Mouse (Mus musculus) embryonic facial prominence, embryonic 11.5 days (tissue): ENCODE results near the gene Stip1. TPM values are rescaled to one million over a fixed set of nuclear protein-coding genes. Genes with fewer than 3 reads are reported as not detected.
"Not testable (repeated sequence)": the region's sequence is repeated elsewhere in the genome, so short reads cannot be mapped to it uniquely, and the experiment has no call there.

ENCODE experiments used
- ATAC-seq: fragments of 200-750 bp; cut with Nextera tagmentation; replicated peaks from 2 replicates; pipeline ENCODE4 v1.8.0; 2017; ENCODE audit warnings: low read depth; ENCODE audit not compliant: insufficient number of reproducible peaks, low FRiP score, low TSS enrichment
- DNase-seq: peaks from one replicate; pipeline ENCODE4 v3.0.0-alpha.2; 2015; ENCODE audit warnings: low spot score
- H3K27ac ChIP-seq: fragments of 300-500 bp; sonication (generic); replicated peaks from 2 replicates; pipeline ENCODE4 v1.5.1; 2014; ENCODE audit warnings: mild to moderate bottlenecking, low read depth, low read length, control low read depth
- H3K27me3 ChIP-seq: fragments of 300-500 bp; sonication (generic); 2 replicates; pipeline ENCODE4 v1.6.1; 2014; ENCODE audit warnings: mild to moderate bottlenecking, low read length, moderate library complexity, mixed read lengths; ENCODE audit not compliant: control insufficient read depth, insufficient read depth
- H3K36me3 ChIP-seq: fragments of 300-500 bp; sonication (generic); replicated peaks from 2 replicates; pipeline ENCODE4 v1.6.1; 2014; ENCODE audit warnings: low read depth, mild to moderate bottlenecking, low read length, moderate library complexity, mixed read lengths; ENCODE audit not compliant: control insufficient read depth, insufficient read depth
- H3K4me1 ChIP-seq: fragments of 300-500 bp; sonication (generic); 2 replicates; pipeline ENCODE4 v1.6.1; 2014; ENCODE audit warnings: low read length, mixed read lengths; ENCODE audit not compliant: control insufficient read depth, insufficient read depth
- H3K4me2 ChIP-seq: fragments of 300-500 bp; sonication (generic); 2 replicates; pipeline ENCODE4 v1.6.1; 2014; ENCODE audit warnings: low read depth, mild to moderate bottlenecking, control low read depth, low read length, moderate library complexity
- H3K4me3 ChIP-seq: fragments of 300-500 bp; sonication (generic); 2 replicates; pipeline ENCODE4 v1.5.1; 2014; ENCODE audit warnings: low read depth, low read length, control low read depth
- H3K9ac ChIP-seq: fragments of 300-500 bp; sonication (generic); replicated peaks from 2 replicates; pipeline ENCODE4 v1.6.1; 2014; ENCODE audit warnings: mild to moderate bottlenecking, control low read depth, low read length
- H3K9me3 ChIP-seq: fragments of 300-500 bp; sonication (generic); replicated peaks from 2 replicates; pipeline ENCODE4 v1.6.1; 2016; ENCODE audit warnings: mild to moderate bottlenecking, low read length, inconsistent platforms, mixed read lengths; ENCODE audit not compliant: control insufficient read depth
- WGBS: fragments of 180-500 bp; shearing (Covaris S2); extraction: QIAGEN DNeasy Blood & Tissue Kit; methylation state at CpG from one replicate; pipeline ENCODE4 v1.1.7; 2014; 5-methylcytosine and 5-hydroxymethylcytosine counted together
- polyA plus RNA-seq: library from polyadenylated mRNA; unstranded; fragments of >200 nt; fragmentation: Nextera tagmentation; extraction: Ambion mirVana; gene quantifications from 2 replicates; pipeline ENCODE4 v1.2.1, GENCODE M21; 2014

The Stip1 gene
- polyA plus RNA-seq, 1 experiment from 2014 or later = 400 TPM

DNA sequence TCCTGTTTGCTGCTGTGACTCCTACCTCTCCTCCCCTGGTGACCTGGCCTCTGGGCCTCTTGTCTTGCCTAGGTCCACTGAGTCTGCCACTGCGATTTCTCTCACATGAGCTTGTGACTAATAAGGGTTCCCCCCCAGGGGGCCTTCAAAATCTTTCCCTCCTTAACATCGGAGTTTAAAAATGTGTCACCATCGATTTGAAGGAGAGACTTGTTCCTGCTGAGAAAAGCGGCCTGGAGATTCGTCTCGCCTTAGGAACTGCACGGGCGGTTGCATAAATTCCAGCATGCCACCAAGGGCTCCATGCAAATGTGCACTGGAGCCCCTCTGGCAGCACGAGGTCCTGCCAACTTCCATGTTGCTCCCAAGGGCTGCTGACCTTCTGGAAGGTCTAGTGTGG lies 37.9 kb upstream of the Stip1 start:
- 69% methylated on average over 9 of the region's 9 CpGs for WGBS
- Histone ChIP-seq H3K4me1 (no peaks in the 10 kb centered on the region), H3K4me2 (no peak overlapping the region), H3K27ac (no peak overlapping the region), H3K36me3 (no peaks in the 10 kb centered on the region), H3K9ac (no peak overlapping the region), H3K9me3 (no peaks in the 10 kb centered on the region), H3K27me3 (no peaks in the 10 kb centered on the region), H3K4me3 (no peak overlapping the region)
- no peak for ATAC-seq
- no peak for DNase-seq

DNA sequence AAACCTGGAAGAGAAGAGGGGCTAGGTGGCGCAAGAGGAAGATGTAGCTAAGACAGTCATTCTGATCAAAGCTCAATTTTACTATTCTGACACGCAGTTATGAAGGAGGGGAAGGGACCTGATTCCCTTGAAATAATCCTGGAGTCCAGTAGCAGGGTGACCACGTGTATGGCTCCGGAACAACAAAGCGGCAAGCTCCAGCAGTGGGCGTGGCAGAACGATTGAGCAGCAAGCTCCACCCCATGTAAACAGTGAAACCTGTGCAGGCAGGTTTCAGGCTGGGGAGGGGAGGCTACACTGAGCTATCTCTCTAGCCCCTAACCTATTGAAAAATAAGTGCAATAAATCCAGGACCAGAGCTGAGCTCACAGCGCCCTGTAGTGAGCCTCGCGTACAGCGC lies 35.6 kb upstream of the Stip1 start:
- H3K4me1 ChIP-seq, H3K4me2 ChIP-seq, H3K27me3 ChIP-seq, DNase-seq, H3K9me3 ChIP-seq, H3K4me3 ChIP-seq, H3K9ac ChIP-seq, H3K27ac ChIP-seq, H3K36me3 ChIP-seq, ATAC-seq: not testable (repeated sequence)
- 83% methylated on average over 11 of the region's 11 CpGs for WGBS

DNA sequence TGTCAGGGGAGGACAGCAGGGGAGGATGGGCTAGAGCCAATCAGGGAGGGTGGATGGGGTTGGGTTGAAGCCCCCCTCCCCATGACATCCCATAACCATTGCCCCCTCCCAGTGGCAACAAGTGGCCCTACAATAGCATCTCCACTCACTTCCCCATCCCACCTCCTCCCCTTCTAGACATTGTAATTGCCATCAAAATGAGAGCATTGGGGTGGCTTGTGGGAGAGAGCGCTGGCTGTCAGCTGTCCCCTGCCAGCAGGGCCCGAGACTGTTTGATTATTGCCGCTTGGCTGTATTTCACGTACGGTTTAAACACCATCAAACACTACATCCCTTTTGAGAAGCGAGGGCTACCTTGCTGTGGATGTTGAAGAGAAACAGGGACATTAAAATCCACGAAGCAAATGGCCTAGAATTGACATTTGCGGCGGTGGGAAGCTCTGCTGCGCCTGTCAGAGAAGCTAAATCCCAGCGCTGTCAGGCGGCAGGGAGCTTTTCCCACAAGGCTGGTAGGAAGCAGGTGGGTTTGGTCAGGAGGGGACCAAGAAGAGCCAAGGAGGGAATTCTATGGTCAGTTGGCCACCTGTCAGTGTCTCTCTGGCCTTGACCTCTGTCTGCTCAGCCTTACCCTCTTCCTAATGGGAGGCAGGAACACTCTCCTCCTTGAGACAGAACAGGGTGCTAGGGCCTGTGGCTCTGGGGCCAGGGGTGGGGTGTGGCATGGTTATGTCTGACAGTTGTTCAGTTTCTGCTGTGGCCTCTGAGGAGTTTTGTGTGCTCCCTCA lies 34.4 kb upstream of the Stip1 start:
- ATAC-seq = no peak
- Histone ChIP-seq H3K27ac (no peak overlapping the region), H3K4me2 (no peak overlapping the region), H3K9me3 (no peaks in the 10 kb centered on the region), H3K4me1 (0 out of 2 replicates have a peak, but pooled peaks cover 6% of the 10 kb centered on the region), H3K36me3 (no peaks in the 10 kb centered on the region), H3K9ac (no peak overlapping the region), H3K27me3 (0 out of 2 replicates have a peak, but pooled peaks cover under 1% of the 10 kb centered on the region), H3K4me3 (no peak overlapping the region)
- 54% methylated on average over 12 of the region's 12 CpGs for WGBS
- no peak for DNase-seq

DNA sequence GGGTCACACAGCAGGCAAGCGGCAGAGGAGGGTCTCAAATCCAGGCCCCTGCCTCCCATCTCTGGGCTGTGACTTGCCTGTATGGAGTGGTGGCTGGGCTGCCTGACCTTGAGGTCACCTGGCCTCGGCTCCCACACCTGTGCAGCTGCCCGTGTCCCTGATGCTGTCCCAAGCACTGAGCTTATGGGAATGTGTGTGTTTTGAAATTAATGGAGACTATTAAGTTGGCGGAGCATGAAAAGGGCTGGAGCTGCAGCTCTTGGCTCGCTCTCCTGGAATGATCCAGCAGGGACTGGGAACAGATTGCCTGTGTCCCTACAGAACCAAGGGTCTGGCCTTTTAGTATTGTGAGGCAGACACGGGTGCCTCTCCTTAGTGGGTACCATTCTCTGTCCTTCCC lies 32.5 kb upstream of the Stip1 start:
- Histone ChIP-seq H3K27me3 (peaks cover 2% of the 10 kb centered on the region; the same call in 1 of the 2 replicates), H3K4me2 (no peak overlapping the region), H3K9me3 (no peaks in the 10 kb centered on the region), H3K4me1 (peaks cover 9% of the 10 kb centered on the region; the same call in 1 of the 2 replicates), H3K9ac (no peak overlapping the region), H3K4me3 (no peak overlapping the region), H3K27ac (no peak overlapping the region), H3K36me3 (no peaks in the 10 kb centered on the region)
- no peak for ATAC-seq
- WGBS = 55% methylated on average over 6 of the region's 6 CpGs
- no peak for DNase-seq

DNA sequence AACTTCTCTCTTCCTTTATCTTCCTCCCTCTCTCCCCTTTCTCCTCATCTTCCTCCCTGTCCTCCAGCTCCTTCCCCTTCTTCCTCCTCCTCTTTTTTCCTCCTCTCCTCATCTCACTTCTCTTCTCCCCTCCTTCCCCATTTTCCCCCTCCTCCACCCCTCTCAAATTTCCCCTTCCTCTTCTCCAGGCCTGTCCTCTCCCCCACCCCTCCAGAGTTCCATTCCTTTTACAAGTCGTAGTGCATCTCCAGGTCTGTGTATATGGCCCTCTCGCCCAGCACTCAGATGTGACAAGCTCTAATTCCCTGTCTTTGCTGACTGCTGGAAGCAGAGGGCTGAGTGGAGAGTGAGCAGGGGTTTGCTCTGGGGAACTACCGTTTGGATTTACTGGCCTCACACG lies 31.0 kb upstream of the Stip1 start:
- Histone ChIP-seq H3K4me3 (no peak overlapping the region), H3K27ac (peak overlapping the region; percentile 49; the same call in 1 of the 2 replicates), H3K4me1 (peaks cover 18% of the 10 kb centered on the region), H3K9ac (peak overlapping the region; percentile 39; the same call in 1 of the 2 replicates), H3K36me3 (no peaks in the 10 kb centered on the region), H3K4me2 (peak overlapping the region; percentile 32; the same call in 1 of the 2 replicates), H3K9me3 (no peaks in the 10 kb centered on the region), H3K27me3 (peaks cover 2% of the 10 kb centered on the region; the same call in 1 of the 2 replicates)
- DNase-seq (peak; percentile 49), ATAC-seq (no peak)
- WGBS = 4% methylated on average over 4 of the region's 4 CpGs

DNA sequence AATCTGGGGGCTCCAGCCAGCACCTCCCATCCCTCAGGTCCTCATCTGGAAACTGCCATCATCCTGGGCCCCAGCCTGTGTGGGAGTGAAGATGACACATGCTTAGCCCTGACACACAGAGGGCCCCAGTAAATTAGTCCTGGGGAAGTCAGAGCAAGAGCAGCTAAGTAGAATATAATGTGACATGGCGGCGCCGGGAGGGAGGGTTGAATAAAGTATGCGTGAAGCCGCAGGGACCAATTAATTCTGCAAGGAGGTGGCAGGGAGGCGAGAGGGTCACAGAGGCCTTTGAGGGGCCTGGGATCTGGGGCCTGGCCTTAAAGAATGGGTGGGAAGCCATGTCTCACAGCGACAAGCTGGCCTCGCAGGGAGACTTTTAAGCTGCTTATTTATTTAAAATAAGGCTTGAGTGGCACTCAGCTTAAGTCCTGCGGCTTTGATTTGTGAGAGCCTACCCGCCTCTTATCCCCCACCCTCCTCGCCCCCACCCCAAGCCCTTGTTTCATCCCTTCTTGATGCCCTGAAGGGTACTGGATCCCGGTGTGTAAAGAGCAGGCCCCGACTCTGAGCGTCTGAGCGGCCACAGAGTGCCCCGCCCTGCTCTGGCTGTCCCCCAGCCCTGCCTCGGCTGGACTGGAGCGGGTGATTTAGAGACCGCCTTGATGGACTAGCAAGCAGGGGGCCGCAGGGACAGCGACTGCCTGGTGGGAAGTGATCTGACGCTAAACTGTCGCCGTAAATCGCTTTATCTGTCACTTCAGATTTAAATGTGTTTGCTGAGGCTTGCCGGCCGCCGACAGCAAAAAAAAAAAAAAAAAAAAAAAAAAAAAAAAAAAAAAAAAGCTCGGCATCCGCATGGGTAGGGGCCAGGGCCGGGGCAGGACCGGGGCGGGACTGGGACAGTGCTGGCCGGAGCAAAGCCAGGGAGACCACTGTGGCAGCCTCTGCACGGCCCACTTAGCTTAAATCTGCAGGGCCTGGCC lies 30.3 kb upstream of the Stip1 start:
- peak; percentile 62 for DNase-seq
- H3K27ac ChIP-seq = peak overlapping the region; percentile 49
- H3K4me2 ChIP-seq = peak overlapping the region; percentile 32; the same call in 1 of the 2 replicates
- peak overlapping the region; percentile 39 for H3K9ac ChIP-seq
- peaks cover 2% of the 10 kb centered on the region; the same call in 1 of the 2 replicates for H3K27me3 ChIP-seq
- H3K36me3 ChIP-seq = no peaks in the 10 kb centered on the region
- peak; percentile 68 for ATAC-seq
- H3K9me3 ChIP-seq = no peaks in the 10 kb centered on the region
- peaks cover 18% of the 10 kb centered on the region for H3K4me1 ChIP-seq
- 3% methylated on average over 35 of the region's 35 CpGs for WGBS
- H3K4me3 ChIP-seq = no peak overlapping the region

DNA sequence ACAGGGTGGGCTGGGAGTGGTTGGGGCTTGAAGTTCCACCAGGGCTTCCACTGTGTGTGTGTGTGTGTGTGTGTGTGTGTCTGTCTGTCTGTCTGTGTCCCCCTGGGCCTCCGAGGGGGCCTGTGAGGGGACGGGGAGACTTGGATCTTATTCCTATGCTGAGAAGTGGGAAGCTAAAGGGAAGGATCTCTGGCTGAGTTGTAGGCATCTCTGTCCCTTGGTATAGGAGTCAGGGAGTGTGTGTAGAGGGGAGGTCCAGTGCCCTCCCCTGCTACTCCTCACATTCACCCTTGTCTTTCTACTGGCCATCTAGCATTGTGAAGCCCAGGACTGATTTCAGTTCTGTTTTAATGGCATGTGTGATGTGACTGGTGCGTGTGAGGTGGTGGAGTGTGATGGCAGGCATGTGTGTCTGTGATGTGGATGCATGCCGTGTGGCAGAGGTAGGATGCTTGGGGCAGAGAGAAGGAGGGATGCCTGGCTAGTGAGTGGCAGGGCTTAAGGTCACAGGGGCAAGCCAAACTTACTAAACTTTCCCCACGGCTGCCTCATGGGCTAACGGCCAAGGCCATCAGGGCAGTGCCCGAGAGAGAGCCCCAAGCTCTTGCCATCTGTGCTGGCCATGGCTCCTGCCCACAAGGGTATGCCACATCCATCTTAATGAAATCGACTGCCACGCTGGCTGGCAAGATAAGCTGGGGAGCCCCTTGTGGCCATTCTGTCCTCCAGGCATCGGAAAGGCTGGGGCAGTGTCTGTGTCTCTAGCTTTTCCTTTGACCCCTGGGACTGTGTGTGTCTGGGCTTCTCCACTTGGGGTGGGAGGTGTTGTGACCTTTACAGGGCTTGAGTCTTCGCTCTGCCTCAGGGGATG lies 29.1 kb upstream of the Stip1 start:
- 41% methylated on average over 11 of the region's 11 CpGs for WGBS
- Histone ChIP-seq H3K4me3 (no peak overlapping the region), H3K9me3 (no peaks in the 10 kb centered on the region), H3K27me3 (peaks cover 2% of the 10 kb centered on the region; the same call in 1 of the 2 replicates), H3K36me3 (no peaks in the 10 kb centered on the region), H3K4me1 (peaks cover 18% of the 10 kb centered on the region), H3K27ac (peak overlapping the region; percentile 35; the same call in 1 of the 2 replicates), H3K9ac (peak overlapping the region; percentile 13; the same call in 1 of the 2 replicates), H3K4me2 (no peak overlapping the region)
- ATAC-seq (0 out of 2 replicates have a peak, but pooled peaks have one; percentile 1), DNase-seq (no peak)
